Mouse (Mus musculus) MEL-GATA-1-ER (cell line): ENCODE measurements around the gene Mapkapk2.
"Not testable (repeated sequence)": the region's sequence is repeated elsewhere in the genome, so short reads cannot be mapped to it uniquely, and the experiment has no call there.

Source experiments
- DNase-seq: peaks from one replicate; pipeline ENCODE4 v3.0.0-alpha.2; 2012; ENCODE audit warnings: low read depth; ENCODE audit errors: extremely low read depth

Mapkapk2 gene

DNA sequence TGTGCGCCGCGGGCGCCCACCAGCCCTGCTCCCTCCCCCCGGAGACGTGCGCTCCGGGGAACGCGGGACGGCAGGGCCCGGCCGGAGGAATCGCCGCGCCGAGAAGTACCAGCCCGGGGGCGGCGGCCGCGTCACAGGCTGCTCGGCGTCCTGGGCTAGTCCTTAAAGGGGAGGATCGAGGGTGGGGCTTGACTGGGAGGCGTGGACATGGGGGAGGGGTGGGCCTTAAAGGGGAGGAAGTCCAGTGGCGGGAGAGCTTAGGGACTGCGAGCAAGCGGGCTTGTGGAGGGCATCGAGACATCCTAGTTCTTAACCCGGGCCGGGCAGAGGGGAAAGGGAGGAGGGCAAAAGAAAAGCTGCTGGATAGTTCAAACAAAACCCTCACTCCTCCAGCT, at the start of gene Mapkapk2:
TSS of gene Mapkapk2 (minus strand) at position 127 of the 395 bp plus-strand sequence.
- peak; percentile 72 for DNase-seq

DNA sequence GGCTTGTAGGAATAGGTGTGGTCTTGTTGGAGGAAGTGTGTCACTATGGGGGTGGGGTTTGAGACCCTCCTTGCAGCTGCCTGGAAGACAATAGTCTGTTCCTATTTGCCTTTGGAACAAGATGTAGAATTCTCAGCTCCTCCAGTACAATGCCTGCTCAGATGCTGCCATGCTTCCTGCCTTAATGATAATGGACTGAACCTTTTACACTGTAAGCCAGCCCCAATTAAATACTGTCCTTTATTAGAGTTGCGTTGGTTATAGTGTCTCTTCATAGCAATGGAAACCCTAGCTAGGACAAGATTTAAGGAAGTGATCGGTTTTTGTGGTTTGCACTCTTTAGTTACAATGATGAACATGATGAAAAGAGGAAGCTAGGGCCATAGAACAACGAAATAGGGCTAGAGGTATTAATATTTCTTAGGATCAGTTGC, 48.6 kb upstream of the Mapkapk2 start:
- DNase-seq = peak; percentile 85

DNA sequence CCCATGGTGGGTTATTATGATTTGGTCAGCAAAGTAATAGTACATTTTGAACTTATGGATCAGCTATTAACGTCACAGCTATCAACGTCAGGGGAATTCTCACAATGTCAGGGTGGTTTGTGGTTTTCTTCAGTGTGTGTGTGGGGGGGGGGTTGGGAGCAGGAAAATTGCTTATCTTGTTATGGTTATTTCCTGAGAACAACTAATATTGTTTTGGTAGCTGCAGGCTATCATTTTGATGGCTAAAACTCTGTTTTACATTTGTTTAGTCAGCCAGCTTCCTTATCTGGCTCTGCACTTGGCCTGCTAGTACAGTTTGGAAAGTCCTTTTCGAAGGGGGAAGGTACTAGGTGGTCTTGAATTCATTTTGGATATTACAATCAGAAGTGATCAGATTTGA, 47.6 kb upstream of the Mapkapk2 start:
- not testable (repeated sequence) for DNase-seq

DNA sequence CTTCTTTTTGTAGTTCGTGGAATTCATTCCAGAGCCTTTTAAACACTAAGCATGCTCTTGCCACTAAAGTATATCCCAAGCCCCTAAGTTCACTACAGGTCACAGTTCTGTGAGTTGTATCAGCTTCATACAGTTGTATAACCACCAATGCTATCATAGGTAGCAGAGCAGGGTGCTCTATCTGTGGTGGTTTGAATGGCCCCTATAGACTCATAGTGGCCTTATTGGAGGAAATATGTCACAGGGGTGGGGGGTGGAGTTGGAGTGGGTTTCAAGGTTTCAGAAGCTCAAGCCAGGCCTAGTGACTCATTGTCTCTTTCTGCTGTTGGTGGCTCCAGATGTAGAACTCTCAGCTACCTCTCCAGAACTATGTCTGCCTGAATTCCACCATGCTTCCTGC, 44.8 kb upstream of the Mapkapk2 start:
- no peak for DNase-seq

DNA sequence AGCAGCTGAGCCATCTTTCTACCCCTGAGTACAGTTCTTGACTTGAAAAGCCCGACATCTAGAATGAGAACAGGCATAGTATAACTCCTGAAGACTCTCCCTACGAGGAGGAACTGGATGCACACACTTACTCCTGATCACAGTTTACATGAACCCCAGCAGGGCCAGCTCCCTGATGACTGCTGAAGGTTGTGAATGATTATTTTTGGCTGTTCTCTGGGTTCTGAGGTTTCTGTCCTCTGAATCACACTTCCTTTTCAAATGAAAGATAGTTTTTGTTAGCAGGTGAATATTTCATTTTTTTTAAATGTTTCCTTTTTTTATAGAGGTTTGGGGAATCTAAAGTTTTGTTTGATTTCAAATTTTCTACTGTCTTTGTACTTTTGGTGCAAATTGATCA, 43.8 kb upstream of the Mapkapk2 start:
- DNase-seq = no peak

DNA sequence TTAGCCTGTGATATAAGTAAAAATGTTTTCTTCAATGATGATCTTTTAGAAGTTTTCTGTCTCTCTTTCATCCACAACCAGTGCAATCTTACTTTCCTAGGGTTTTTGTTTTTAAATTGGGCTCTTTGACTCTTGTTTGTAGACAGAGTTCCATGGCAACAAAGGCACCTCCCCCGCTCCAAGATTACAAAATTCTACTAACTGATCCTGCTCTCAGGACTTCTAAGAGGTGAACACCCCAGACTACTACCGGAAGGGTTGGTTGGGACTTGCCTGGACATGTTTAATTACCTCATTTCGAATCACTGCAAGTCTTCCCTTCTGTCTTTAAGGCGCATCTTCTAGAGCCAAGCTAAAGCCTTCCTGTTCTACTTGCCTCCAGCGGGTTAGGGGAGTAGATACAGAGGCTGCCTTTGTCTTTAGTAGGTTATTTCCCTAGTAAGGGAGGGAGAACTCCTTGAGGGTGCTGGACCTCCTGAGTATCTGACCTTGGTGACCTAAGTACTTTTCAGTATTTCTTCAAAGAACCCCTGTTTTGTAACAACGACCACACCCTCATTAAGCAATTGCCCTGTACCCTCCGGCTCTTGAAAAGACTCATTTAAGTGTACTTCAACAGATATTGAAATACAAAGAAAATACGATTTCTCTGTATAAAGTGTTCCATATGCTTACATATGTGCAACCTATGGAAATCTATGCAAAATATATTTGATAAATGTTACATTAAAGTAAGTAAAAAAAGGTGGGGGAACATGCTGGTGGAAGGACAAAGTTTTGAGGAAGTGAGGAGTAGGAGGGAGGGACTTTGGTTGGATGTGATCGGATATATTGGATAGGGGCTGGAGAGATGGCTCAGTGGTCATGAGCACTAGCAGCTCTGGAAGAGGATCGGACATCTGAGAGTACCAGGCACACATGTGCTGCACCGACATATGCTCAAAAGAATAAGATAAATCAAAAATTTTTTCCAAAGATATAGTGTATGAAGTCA, 41.8 kb upstream of the Mapkapk2 start:
- no peak for DNase-seq

DNA sequence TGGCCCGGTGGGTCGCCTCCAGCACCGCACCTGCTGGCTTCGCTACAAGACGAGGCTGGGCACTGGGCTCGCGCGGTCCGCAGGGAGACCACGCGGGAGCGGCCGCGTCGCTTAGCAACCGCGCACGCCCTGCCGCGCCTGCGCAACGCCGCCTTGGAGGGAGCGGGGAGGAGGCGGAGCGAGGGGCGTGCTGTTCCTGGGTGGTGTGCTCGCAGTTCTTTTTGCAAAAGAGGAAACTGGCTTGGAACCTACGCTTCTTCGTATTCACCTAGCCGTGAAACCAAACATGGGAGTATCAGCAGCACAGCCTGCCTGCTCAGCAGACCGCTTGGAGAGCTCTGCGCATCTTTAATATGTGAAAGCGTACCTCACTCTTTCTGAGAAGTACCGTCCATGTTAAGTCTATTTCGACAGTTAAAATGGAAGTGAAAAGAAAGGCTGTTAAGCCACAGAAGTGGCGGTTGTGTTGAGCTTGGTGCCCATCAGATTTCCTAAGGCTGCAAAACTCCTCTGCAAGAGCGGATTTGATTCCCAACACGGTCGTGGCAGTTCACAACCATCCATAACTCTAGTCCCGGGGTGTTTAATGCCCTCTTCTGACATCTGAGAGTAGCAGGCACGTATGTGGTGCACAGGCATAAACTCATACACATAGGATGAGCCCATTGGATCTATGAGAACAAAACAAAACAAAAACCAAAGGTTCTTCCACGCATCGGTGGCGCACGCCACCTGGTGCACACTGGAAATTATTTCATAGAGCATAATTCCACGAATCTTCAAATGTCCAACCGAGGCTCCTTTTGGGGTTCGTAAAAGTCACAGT, 40.8 kb upstream of the Mapkapk2 start, which contains the start of gene Dyrk3:
TSS of gene Dyrk3 (minus strand) at position 150 of the 826 bp plus-strand sequence.
- DNase-seq = peak; percentile 92

DNA sequence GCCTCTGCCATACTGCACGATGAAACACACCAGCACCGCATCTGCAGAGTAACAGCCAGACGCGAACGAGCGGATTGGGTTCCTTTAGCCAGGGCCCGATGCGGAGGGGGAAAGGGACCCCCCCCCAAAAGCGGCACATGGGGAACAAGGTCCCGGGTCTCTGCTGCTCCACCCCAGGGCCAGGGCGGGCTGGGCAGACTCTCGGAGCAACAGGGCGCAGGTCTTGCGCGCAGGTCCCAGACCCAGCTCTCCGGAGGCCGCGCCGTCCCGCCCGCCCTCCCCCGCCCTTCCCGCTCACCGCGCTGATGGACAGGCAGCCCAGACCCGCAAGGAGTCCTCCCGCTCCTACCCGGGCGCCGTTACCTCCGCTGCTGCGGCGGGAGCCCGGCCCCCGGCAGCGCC, 40.1 kb upstream of the Mapkapk2 start:
- no peak for DNase-seq

DNA sequence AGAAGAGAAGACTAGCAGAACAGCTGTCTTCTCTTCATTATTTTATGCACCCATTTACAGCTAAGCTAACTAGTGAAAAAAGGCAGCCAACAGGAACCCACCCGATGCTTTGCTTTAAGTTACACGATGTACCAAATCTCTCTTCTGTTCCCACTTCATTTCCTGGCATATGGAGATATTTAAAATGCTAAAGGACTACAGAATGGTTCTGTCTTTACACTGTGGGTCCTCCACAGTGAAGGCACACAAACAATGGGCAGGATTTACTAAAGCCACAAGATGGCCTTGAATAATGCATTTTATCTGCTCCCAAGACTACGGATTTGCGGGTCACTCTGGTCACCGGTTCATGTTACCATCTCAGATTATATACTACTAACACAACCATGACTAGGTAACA, 39.5 kb upstream of the Mapkapk2 start:
- no peak for DNase-seq

DNA sequence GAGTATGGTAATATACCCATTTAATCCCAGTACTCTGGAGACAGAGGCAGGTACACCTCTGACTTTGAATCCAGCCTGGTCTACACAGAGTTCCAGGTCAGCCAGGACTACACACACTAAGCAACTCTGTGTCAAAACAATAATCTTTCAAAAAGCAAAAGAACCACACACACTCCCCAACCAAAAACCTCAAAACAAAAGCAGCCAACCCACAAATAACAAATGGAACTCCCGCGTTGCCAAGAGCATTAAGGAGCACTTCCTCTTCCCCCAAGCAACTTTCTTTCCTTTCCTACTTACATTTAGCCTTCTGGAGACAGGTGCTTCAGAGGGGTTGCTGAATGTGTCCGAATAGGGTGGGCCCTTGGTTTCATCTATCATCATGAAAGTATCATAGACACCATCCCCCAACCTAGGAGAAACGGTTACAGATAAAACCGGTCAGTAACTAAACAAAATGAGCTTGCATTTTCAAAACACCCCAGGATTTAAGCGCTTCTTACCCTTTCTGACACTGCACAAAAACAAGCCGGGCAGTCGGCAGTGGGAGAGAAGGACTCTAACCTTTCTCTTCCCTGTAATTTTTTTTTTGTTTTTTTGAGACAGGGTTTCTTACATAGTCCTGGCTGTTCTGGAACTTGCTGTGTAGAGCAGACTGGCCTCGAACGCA, 38.5 kb upstream of the Mapkapk2 start:
- DNase-seq = peak; percentile 67

DNA sequence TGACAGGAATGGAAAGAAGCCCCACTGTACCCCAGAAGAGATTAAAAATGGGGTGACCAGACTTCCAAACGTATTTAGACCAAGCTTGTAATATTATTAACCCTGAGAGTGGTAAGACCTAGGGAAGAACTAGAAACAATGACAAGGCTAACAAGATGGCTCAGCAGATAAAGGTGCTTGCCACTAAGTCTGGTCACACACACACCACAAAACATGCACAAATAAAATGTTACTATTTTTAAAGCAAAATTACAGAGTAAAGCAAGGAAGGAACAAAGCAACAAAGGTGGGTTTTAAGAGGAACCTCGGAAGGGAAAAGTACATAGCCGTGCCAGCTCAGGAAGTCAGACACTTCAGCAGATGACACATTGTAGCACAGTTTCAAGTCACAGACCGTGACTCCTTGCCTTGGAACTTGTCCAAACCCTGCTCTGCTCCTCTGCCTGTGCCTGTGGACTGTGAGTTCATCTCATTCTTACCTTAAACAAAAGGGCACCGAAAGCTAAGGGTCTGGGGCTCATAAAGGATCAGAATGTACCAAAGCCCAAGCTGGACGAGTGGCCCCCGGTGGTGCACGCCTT, 37.4 kb upstream of the Mapkapk2 start:
- no peak for DNase-seq

DNA sequence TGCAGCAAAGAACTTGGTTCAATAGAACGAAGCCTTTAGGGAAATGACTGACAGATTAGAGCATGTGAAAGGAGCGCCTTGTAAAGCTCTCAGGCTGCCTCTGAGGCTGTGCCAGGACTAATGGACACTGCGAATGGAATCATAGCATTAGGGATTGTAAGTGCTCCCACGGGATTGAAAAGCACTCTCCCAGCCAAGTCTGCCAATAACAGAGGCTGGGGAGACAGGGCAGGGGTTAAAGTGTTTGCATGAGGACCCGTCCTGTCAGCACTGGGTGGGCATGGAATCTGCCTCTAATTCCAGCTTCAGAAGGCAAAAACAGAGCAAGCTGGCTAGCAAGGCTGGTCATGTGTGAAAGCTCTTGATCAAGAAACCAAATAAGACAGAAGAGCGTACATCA, 36.6 kb upstream of the Mapkapk2 start:
- DNase-seq = no peak

DNA sequence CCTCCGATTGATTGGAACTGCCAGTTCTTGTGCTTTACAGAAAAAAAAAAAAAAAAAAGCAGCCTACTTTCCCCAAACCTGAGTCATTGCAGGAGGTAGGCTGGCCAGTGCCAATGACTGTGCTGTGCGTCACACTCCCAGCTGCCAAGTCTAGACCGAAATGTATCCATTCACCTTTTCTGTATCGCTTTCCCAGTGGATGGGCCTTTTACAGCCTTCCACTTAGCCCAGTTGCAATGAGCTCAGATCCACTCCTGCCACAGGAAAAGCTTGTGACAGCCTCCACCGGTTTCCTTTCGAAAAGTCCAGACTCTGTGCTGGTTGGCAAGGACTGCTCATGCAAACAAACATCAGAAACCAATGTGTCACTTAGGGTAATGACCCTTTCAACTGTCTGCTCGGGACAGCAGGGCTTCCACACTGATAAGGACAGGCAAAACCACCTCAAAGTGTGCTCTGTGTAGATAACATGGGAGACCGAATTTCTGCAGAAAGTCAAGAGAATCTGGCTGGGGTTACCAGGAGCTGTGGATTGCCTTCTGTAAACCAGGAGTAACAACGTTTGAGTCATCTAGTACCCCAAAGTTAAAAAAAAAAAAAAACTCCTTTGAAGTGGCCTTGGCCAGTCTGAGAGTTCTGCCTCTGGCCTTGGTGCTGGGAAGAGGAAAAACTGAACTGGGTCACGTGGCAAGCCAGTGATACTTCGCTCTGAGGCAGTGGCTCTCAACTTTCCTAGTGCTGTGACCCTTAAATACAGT, 28.5 kb upstream of the Mapkapk2 start:
- peak; percentile 97 for DNase-seq

DNA sequence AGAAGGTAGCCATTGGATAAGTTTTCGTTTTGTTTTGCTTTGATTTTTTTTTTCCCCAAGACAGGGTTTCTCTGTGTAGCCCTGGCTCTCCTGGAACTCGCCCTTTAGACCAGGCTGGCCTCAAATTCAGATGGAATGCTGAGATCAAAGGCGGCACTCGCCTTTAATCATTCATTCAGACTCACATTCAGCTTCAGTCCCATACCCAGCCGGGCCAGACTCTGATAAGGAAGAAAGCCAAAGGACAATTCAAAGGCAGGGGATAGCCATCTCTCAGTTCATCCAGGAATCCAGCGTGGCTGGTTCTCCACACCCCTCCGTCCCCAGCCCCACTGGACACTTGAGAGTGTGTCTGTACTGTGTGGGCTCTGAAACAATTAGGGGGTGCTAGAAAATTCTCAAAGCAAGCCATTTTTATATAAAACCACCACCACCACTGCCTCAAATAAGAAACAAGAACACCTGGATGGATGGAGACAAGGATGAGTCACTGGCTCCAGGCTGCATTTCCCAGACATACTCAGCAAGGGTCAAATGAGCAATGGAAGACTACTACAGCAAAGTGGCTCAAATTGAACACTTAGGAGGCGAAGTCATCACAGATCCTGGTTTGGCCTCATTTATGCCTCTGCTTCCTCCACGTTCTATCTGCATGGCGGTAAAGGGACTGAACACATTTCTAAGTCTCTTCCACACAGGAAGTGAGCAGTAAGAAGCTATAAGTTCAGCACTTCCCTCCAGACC, 26.1 kb upstream of the Mapkapk2 start:
- DNase-seq = no peak

DNA sequence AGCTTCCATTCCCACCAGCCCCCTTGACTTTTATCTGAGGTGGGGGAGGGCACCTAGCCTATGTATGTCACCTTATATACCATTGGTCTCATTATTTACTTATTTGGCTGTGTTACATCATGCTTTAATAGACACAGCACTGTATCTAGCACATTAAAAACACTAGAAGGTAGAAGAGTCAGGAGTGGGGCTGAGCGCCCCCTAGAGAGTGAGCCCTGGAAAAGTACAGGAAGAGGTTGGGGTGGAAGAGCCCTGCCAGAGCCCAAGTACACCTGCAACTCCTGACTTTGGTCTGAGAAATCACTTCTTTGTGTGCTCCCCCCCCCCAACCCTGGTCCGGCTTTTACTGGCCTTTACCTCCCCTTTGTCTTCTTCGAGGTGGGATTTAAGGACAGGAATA, 24.4 kb upstream of the Mapkapk2 start:
- DNase-seq = no peak

DNA sequence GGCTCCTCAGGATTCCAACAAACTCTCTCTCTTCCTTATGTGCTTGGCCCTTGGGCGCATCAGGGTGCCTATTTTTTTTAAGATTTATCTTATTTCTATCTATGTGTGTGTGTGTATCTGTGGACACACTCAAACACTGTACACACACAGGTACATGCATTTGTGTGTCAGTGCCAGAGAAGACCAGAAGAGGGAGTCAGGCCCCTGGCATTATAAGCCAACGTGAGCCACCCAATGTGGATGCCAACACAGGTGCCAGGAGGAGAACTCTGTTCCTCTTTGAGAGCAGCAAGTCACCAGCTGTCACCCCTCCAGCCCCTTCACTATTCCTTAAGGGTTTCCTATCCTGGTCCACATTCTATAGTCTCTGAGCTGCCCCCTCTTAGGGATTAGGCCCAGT, 21.4 kb upstream of the Mapkapk2 start:
- DNase-seq = no peak

DNA sequence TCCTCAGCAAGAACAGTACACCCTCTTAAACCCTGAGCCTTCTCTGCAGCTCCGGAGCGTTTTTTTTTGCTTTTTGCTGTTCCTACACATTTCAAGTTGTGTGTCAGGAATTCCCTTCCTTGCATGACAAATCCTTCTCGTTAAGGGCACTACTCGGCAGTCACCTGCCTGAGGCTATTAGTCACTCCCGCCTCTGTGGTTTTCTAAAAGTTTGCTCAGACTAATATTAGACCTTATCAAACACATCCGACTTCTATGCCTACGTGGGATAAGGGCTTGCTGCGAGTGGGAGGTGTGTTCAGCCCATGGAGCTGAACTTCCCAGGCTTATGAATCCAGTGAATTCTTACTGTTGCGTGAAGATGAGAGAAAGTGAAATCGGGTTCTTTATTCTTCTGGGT, 20.9 kb upstream of the Mapkapk2 start:
- DNase-seq = no peak

DNA sequence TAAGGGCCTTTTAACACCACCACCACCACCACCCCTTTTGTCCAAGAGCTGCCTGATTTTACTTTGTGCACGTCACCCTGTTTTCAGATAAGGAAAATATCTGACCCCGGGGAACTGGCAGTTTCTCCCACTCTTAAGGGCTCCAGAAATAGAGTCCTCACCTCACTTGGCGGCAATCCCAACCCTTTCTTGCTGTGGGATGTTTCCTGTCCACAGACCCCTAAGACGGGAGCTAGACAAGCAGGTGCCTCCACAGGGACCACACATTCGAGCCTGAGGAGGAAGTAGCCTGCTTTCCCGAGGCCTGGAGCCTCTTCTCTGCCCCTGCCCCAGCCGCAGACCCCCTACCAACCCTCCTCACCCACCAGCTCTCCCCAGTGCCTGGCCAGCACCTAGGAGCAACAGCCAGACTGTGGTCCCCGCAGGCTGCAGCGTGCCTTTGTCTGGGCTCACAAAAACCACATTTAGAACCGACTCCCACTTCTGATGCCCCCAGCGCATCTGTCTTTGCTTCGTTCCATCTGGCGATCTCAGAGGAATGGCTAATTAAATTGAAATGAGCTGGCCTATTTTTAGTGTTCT, 18.9 kb upstream of the Mapkapk2 start:
- no peak for DNase-seq

DNA sequence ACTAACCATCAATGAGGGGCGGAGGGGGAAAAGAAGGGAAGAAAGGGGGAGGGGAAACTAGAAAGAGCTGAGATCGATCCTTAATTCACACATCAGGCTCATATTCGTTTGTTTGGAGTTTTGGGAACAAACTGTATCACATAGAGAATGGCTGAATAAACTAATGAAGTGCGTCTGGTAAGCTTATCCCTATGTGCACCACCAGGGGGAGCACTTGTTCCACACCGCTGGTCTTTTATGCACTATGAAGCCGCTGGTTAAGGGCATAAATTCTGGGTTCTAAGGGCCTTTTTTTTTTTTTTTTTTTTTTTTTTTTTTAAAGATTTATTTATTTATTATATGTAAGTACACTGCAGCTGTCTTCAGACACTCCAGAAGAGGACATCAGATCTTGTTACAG, 18.3 kb upstream of the Mapkapk2 start:
- DNase-seq = no peak
